Comparison of ENCODE assay signal across 12 mouse cellular contexts in the genomic region with DNA sequence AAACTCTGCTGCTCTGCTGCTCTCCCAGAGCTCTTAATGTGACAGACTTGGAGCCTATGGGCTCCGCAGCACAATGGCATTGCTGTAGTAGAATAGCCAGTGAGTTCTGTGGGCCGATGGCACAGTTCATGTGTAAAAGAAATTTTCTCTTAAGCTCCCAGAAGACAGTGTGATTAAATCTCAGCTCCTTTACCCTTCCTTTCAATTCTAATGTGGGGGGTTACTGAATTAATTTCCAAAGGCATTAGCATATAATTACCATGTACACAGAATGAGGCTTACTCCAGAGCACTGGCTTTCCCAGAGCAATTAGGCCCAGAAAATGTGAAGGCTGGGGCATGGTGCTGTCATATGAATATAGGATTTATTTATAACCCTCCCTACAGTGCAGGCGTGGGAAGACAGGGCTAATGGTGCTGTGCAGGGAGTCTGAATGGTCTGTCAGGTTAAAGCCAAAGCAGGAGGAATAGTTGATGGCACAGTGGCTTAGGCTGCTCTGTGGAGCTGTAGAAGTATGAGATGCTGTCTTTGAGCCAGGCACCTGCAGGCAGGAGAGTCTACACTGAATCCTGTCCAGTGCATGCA.
DNase-seq lines count a peak whose midpoint lies in the region; ATAC-seq and TF ChIP-seq lines count a peak whose summit lies in the region.
"Had no signal": no experiment of that assay in that cellular context is flagged by ENCODE, and none has a peak within 500 bp of the region (broad histone marks: within the 10 kb centered on the region; RNA-seq: fewer than 3 reads in every experiment).

No protein-coding gene starts in this region.

- no peaks in the 10 kb centered on the region for H3K9me3 ChIP-seq in neural tube, embryonic 11.5 days (ENCODE audit: control insufficient read depth, low read length)
- no peaks in the 10 kb centered on the region for H3K9me3 ChIP-seq in forebrain, embryonic 15.5 days
- H3K9me3 ChIP-seq in heart, embryonic 10.5 days: no peaks in the 10 kb centered on the region
- H3K9me3 ChIP-seq: limb, embryonic 13.5 days had no signal

- H3K27ac ChIP-seq in neural tube, embryonic 11.5 days (ENCODE audit: low read depth, low read length): no peak overlapping the region
- peak overlapping the region; percentile 92 for H3K27ac ChIP-seq in forebrain, embryonic 15.5 days (replicated peaks)
- peak overlapping the region; percentile 74 for H3K27ac ChIP-seq in olfactory bulb, adult 2 months (ENCODE audit: insufficient read depth, low read depth, low read length)
- H3K27ac ChIP-seq in heart, embryonic 10.5 days: no peak overlapping the region
- H3K27ac ChIP-seq: embryonic facial prominence, embryonic 13.5 days; limb, embryonic 13.5 days had no signal

- no peaks in the 10 kb centered on the region for H3K27me3 ChIP-seq in neural tube, embryonic 11.5 days (ENCODE audit: control insufficient read depth, insufficient read depth, low read length)
- no peaks in the 10 kb centered on the region for H3K27me3 ChIP-seq in forebrain, embryonic 15.5 days
- H3K27me3 ChIP-seq in heart, embryonic 10.5 days (ENCODE audit: insufficient read depth, poor library complexity, severe bottlenecking): no peaks in the 10 kb centered on the region
- H3K27me3 ChIP-seq: embryonic facial prominence, embryonic 13.5 days; limb, embryonic 13.5 days had no signal

- no peak for TF ChIP-seq POLR2A in olfactory bulb, adult 2 months (IDR thresholded peaks at IDR 0.05; ENCODE audit: insufficient read depth, low read depth, low read length)

- 58% methylated on average over 3 of the region's 3 CpGs for WGBS in neural tube, embryonic 11.5 days
- 9% methylated on average over 3 of the region's 3 CpGs for WGBS in forebrain, embryonic 15.5 days
- 22% methylated on average over 3 of the region's 3 CpGs for WGBS in olfactory bulb, adult 2 months
- WGBS in heart, embryonic 10.5 days: 88% methylated on average over 3 of the region's 3 CpGs

- ATAC-seq in neural tube, embryonic 11.5 days (ENCODE audit: insufficient read depth, low FRiP score, low TSS enrichment): peak; percentile 82
- ATAC-seq in forebrain, embryonic 15.5 days (replicated peaks): peak; percentile 98

- peaks cover 7% of the 10 kb centered on the region for H3K4me1 ChIP-seq in neural tube, embryonic 11.5 days (ENCODE audit: control insufficient read depth, insufficient read depth, low read length)
- peaks cover 26% of the 10 kb centered on the region for H3K4me1 ChIP-seq in forebrain, embryonic 15.5 days
- no peaks in the 10 kb centered on the region for H3K4me1 ChIP-seq in olfactory bulb, adult 2 months (ENCODE audit: control insufficient read depth, insufficient read depth, low read length)
- H3K4me1 ChIP-seq in heart, embryonic 10.5 days: no peaks in the 10 kb centered on the region
- H3K4me1 ChIP-seq: embryonic facial prominence, embryonic 13.5 days had no signal

- H3K9ac ChIP-seq in neural tube, embryonic 11.5 days (ENCODE audit: low read length): no peak overlapping the region
- no peak overlapping the region for H3K9ac ChIP-seq in forebrain, embryonic 15.5 days (replicated peaks)
- H3K9ac ChIP-seq: embryonic facial prominence, embryonic 13.5 days; limb, embryonic 13.5 days; lung, embryonic 14.5 days had no signal

- no peak for TF ChIP-seq CTCF in olfactory bulb, adult 2 months (IDR thresholded peaks at IDR 0.05; ENCODE audit: insufficient read depth, low read depth, low read length)

- DNase-seq in neural tube, embryonic 11.5 days (ENCODE audit: low spot score): peak; percentile 47
- no peak for DNase-seq in neural tube, embryonic 10.5 days (ENCODE audit: extremely low spot score, low spot score)
- DNase-seq in mesoderm, embryonic 11.5 days (ENCODE audit: low read depth, low spot score): peak; percentile 28
- DNase-seq in frontal cortex, postnatal 36 days (ENCODE audit: low spot score in 2 of 2): no peak
- DNase-seq in heart, embryonic 10.5 days (ENCODE audit: low spot score): no peak
- DNase-seq: gastrocnemius, postnatal 10 days; kidney, adult 9 months; lung, embryonic 14.5 days had no signal

- H3K4me3 ChIP-seq in neural tube, embryonic 11.5 days (ENCODE audit: low read depth, low read length): no peak overlapping the region
- no peak overlapping the region for H3K4me3 ChIP-seq in forebrain, embryonic 15.5 days
- no peak overlapping the region for H3K4me3 ChIP-seq in olfactory bulb, adult 2 months (ENCODE audit: insufficient read depth, low read depth, low read length)
- H3K4me3 ChIP-seq in heart, embryonic 10.5 days: no peak overlapping the region
- H3K4me3 ChIP-seq: embryonic facial prominence, embryonic 13.5 days; limb, embryonic 13.5 days had no signal

- no peak overlapping the region for H3K4me2 ChIP-seq in neural tube, embryonic 11.5 days (ENCODE audit: low read depth)
- H3K4me2 ChIP-seq in forebrain, embryonic 15.5 days (replicated peaks): no peak overlapping the region
- H3K4me2 ChIP-seq: embryonic facial prominence, embryonic 13.5 days; limb, embryonic 13.5 days; lung, embryonic 14.5 days had no signal

- H3K36me3 ChIP-seq in neural tube, embryonic 11.5 days (ENCODE audit: control insufficient read depth, insufficient read depth, low read length): no peaks in the 10 kb centered on the region
- H3K36me3 ChIP-seq in forebrain, embryonic 15.5 days: no peaks in the 10 kb centered on the region
- H3K36me3 ChIP-seq in heart, embryonic 10.5 days: no peaks in the 10 kb centered on the region
- H3K36me3 ChIP-seq: embryonic facial prominence, embryonic 13.5 days; limb, embryonic 13.5 days had no signal

Comparison
In these comparisons a context has a peak if more than half of its experiments do, and no peak if none do; other contexts are left out.
1. DNase-seq: peak in neural tube, embryonic 11.5 days (single experiment) and mesoderm, embryonic 11.5 days (single experiment); none in neural tube, embryonic 10.5 days (single experiment), frontal cortex, postnatal 36 days (0 of 2) and heart, embryonic 10.5 days (single experiment).
2. H3K27ac ChIP-seq: peak in forebrain, embryonic 15.5 days (single experiment) and olfactory bulb, adult 2 months (single experiment); none in neural tube, embryonic 11.5 days (single experiment) and heart, embryonic 10.5 days (single experiment).